Mouse (Mus musculus): ENCODE results near the gene Exosc10.

GRCm38 (mm10) chr4:148595916-148596315 lies 37.7 kb downstream of the Exosc10 start:
- TF ChIP-seq ZC3H11A (IDR thresholded peaks at IDR 0.05; ENCODE audit: borderline replicate concordance, low read depth, low read length): no peak
- no peak for TF ChIP-seq HCFC1 (IDR thresholded peaks at IDR 0.05; ENCODE audit: borderline replicate concordance, insufficient read depth, low read length)
- TF ChIP-seq MAFK (IDR thresholded peaks at IDR 0.05; ENCODE audit: insufficient read depth, low read depth, low read length): no peak
